Mouse (Mus musculus) left cerebral cortex, adult 2 months (tissue): ENCODE results near the gene Map3k5. TPM values are rescaled to one million over a fixed set of nuclear protein-coding genes. Genes with fewer than 3 reads are reported as not detected.
A peak's percentile ranks its signal among the peaks of the same experiment; 100 is the strongest.

Experiments
- DNase-seq, 2 experiments: peaks; one replicate each; pipeline ENCODE4 v3.0.0; 2021 to 2022; ENCODE audit warnings: low spot score in 2 of 2, mixed read lengths in 1 of 2; ENCODE audit errors: extremely low spot score in 1 of 2
- H3K27ac ChIP-seq: fragments of 200-600 bp; 2 replicates; pipeline ENCODE4 v1.8.1; 2022
- H3K4me3 ChIP-seq: fragments of 200-600 bp; 2 replicates; pipeline ENCODE4 v1.8.1; 2022
- CTCF ChIP-seq: fragments of 200-600 bp; IDR thresholded peaks from 2 replicates; pipeline ENCODE4 v1.8.1; 2022; ENCODE audit warnings: antibody characterized with exemption, mild to moderate bottlenecking, moderate library complexity
- intact Hi-C: fragments of 180-260 bp; cut with DNase I; formaldehyde crosslinking; loops from one replicate; pipeline ENCODE4 v1.15.1; 2025
- total RNA-seq, 2 experiments: library from RNA; stranded (reverse); gene quantifications; 2 replicates each; pipeline ENCODE4 v1.2.3; 2021

The Map3k5 gene
- total RNA-seq, 2 experiments from 2014 or later: 48.4 to 52.7 TPM

DNA sequence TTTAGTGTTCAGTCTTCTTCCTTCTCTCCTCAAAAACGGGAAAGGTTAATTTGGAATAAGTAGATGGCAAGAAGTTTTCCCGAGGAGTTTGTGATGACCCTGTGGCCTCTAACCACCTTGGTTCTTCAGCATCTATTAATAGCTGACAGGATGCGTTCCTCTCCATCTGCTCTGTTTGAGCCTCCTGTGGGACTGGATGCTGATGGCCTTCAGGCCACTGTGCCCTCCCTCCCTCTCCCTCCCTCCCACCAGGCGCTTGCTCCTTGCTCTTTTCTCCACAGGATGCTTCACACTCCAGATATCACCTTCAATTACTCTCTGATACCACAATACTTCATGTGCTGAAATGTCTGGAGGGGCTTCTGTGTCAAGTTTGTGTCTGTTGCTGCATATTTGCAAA, 224.5 kb downstream of the Map3k5 start:
- no peak for TF ChIP-seq CTCF
- H3K4me3 ChIP-seq: no peak overlapping the region
- no peak for DNase-seq
- no peak overlapping the region for H3K27ac ChIP-seq
- intact Hi-C loops: loop anchor here (5.0 kb wide), 1 partner anchor 84 kb away; no protein-coding TSS in a partner anchor

GRCm38 (mm10) chr10:20159308-20159707, 225.0 kb downstream of the Map3k5 start:
- DNase-seq: no peak
- H3K27ac ChIP-seq: no peak overlapping the region

GRCm38 (mm10) chr10:20160914-20161313, 226.6 kb downstream of the Map3k5 start:
- Histone ChIP-seq H3K27ac (no peak overlapping the region), H3K4me3 (no peak overlapping the region)
- intact Hi-C loops: no loop called here
- DNase-seq: no peak
- no peak for TF ChIP-seq CTCF

More at GRCm38 (mm10) chr10:20159308-20159707, 225.0 kb downstream of the Map3k5 start:
- TF ChIP-seq CTCF: no peak
- intact Hi-C loops: loop anchor here (5.0 kb wide), 1 partner anchor 83 kb away; no protein-coding TSS in a partner anchor
- H3K4me3 ChIP-seq: no peak overlapping the region

- no peak for TF ChIP-seq CTCF
- Histone ChIP-seq H3K27ac (no peak overlapping the region), H3K4me3 (no peak overlapping the region)
- no peak for DNase-seq
- intact Hi-C loops: no loop called here
Measured at GRCm38 (mm10) chr10:20164810-20165209, 230.5 kb downstream of the Map3k5 start.

- peak in 1 of 2 experiments; percentile 60 for DNase-seq
- no peak overlapping the region for H3K27ac ChIP-seq
- no peak for TF ChIP-seq CTCF
- intact Hi-C loops: no loop called here
- H3K4me3 ChIP-seq: no peak overlapping the region
Measured at GRCm38 (mm10) chr10:20166797-20167196, 232.5 kb downstream of the Map3k5 start.

DNA sequence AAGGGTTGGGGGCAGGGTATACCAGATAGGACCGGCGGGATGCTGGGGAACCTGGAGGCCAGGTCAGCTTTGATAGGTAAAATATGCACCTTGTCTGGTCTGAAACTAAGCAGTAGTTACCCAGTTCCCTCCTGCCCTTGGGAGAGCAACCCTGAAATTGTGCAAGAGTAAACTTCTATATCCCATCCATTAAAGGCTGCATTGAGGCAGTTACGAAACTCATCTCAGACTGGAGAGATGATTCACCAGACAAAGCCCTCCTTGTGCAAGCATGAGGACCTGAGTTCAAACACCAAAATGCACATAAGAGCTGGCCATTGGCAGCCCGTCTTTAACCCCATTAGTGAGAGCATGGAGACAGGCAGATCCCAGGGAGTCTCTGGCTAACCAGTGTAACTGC, 233.2 kb downstream of the Map3k5 start:
- Histone ChIP-seq H3K27ac (no peak overlapping the region), H3K4me3 (no peak overlapping the region)
- no peak for DNase-seq
- intact Hi-C loops: no loop called here
- TF ChIP-seq CTCF: no peak

GRCm38 (mm10) chr10:20169182-20169674, 235.0 kb downstream of the Map3k5 start:
- Histone ChIP-seq H3K27ac (0 out of 2 replicates have a peak overlapping the region, but pooled peaks have one; percentile 16), H3K4me3 (0 out of 2 replicates have a peak overlapping the region, but pooled peaks have one; percentile 57)
- TF ChIP-seq CTCF: no peak
- intact Hi-C loops: no loop called here
- DNase-seq: no peak

- intact Hi-C loops: loop anchor here (2.0 to 10.0 kb wide), 3 partner anchors 21 to 785 kb away; partner anchors contain the start of genes Ahi1 and Map7
- H3K4me3 ChIP-seq: peak overlapping the region; percentile 57
- H3K27ac ChIP-seq: peak overlapping the region; percentile 97
- DNase-seq: no peak
- TF ChIP-seq CTCF: no peak
Measured at GRCm38 (mm10) chr10:20169927-20170604, 235.8 kb downstream of the Map3k5 start.

GRCm38 (mm10) chr10:20170605-20171088, 236.4 kb downstream of the Map3k5 start:
- peak; percentile 88 for TF ChIP-seq CTCF
- intact Hi-C loops: loop anchor here (2.0 to 10.0 kb wide), 3 partner anchors 22 to 784 kb away; partner anchors contain the start of genes Ahi1 and Map7
- Histone ChIP-seq H3K4me3 (peak overlapping the region; percentile 57), H3K27ac (peak overlapping the region; percentile 97)
- peak; percentile 79 to 82 for DNase-seq

GRCm38 (mm10) chr10:20171209-20171608, 236.9 kb downstream of the Map3k5 start:
- H3K27ac ChIP-seq: peak overlapping the region; percentile 97
- DNase-seq: peak in 1 of 2 experiments; percentile 35
- intact Hi-C loops: loop anchor here (2.0 to 10.0 kb wide), 3 partner anchors 22 to 784 kb away; partner anchors contain the start of genes Ahi1 and Map7
- peak overlapping the region; percentile 57 for H3K4me3 ChIP-seq
- TF ChIP-seq CTCF: no peak

- peak in 1 of 2 experiments; percentile 32 for DNase-seq
- intact Hi-C loops: loop anchor here (2.0 to 10.0 kb wide), 3 partner anchors 23 to 783 kb away; partner anchors contain the start of genes Ahi1 and Map7
- Histone ChIP-seq H3K4me3 (peak overlapping the region; percentile 57), H3K27ac (peak overlapping the region; percentile 97)
- TF ChIP-seq CTCF: no peak
Measured at GRCm38 (mm10) chr10:20171756-20172155, 237.5 kb downstream of the Map3k5 start.

- TF ChIP-seq CTCF: no peak
- DNase-seq: no peak
- H3K27ac ChIP-seq: peak overlapping the region; percentile 55
- intact Hi-C loops: loop anchor here (10.0 kb wide), 1 partner anchor 781 kb away; the partner anchor contains the start of gene Ahi1
- 0 out of 2 replicates have a peak overlapping the region, but pooled peaks have one; percentile 16 for H3K4me3 ChIP-seq
Measured at GRCm38 (mm10) chr10:20173733-20174132, 239.5 kb downstream of the Map3k5 start.
